Mouse (Mus musculus) CH12.LX (cell line): Measurements from ENCODE around the gene Clp1. TPM values are rescaled to one million over a fixed set of nuclear protein-coding genes. Genes with fewer than 3 reads are reported as not detected.

ENCODE experiments used
- DNase-seq: peaks from one replicate; pipeline ENCODE4 v3.0.0-alpha.2; 2013; ENCODE audit errors: extremely low read depth
- H3K27ac ChIP-seq: 2 replicates; pipeline ENCODE4 v1.5.1; 2012; ENCODE audit warnings: low read depth, mild to moderate bottlenecking, control low read depth, moderate library complexity; ENCODE audit not compliant: insufficient read depth
- H3K27me3 ChIP-seq: replicated peaks from 2 replicates; pipeline ENCODE3; 2012; ENCODE audit warnings: inconsistent platforms
- H3K36me3 ChIP-seq, 2 experiments: replicated peaks in 1 of 2; 2 replicates each; pipeline versions ENCODE3 to v1.6.1; 2012; ENCODE audit warnings: inconsistent platforms in 1 of 2, low read length in 1 of 2, mild to moderate bottlenecking in 1 of 2, mixed read lengths in 1 of 2, moderate library complexity in 1 of 2; ENCODE audit not compliant: control insufficient read depth in 1 of 2, insufficient read depth in 1 of 2
- H3K4me1 ChIP-seq, 2 experiments: 2 replicates each; pipeline ENCODE4 v1.6.1; 2012; ENCODE audit warnings: inconsistent platforms in 1 of 2, moderate library complexity in 1 of 2; ENCODE audit not compliant: insufficient read depth in 2 of 2, control insufficient read depth in 1 of 2
- H3K4me2 ChIP-seq: 2 replicates; pipeline ENCODE4 v1.6.1; 2012; ENCODE audit warnings: low read depth, mild to moderate bottlenecking, control low read depth; ENCODE audit not compliant: poor library complexity, insufficient read depth, severe bottlenecking
- H3K4me3 ChIP-seq, 3 experiments: fragments of 150-350 bp in 1 of 3; sonication (generic) in 1 of 3; replicated peaks in 1 of 3; 2 replicates each; pipeline versions ENCODE3 to v1.5.1; 2011 to 2012; ENCODE audit warnings: low read depth in 2 of 3, low read length in 2 of 3, mild to moderate bottlenecking in 2 of 3, moderate library complexity in 2 of 3, control low read depth in 1 of 3, improper control_type of control experiment in 1 of 3, inconsistent platforms in 1 of 3, mixed read lengths in 1 of 3; ENCODE audit not compliant: poor library complexity in 1 of 3
- H3K79me2 ChIP-seq: replicated peaks from 2 replicates; pipeline ENCODE4 v1.6.1; 2012; ENCODE audit warnings: mild to moderate bottlenecking, moderate library complexity; ENCODE audit not compliant: control insufficient read depth, poor library complexity, insufficient read depth, severe bottlenecking; ENCODE audit errors: extremely low read depth
- H3K9ac ChIP-seq: 2 replicates; pipeline ENCODE4 v1.6.1; 2012; ENCODE audit warnings: low read depth, mild to moderate bottlenecking, control low read depth, moderate library complexity; ENCODE audit not compliant: insufficient read depth
- H3K9me3 ChIP-seq: replicated peaks from 2 replicates; pipeline ENCODE3; 2012; ENCODE audit warnings: low read length, inconsistent platforms, mixed read lengths
- BHLHE40 ChIP-seq: IDR thresholded peaks from 2 replicates; pipeline ENCODE4 v1.6.1; 2011; ENCODE audit warnings: mild to moderate bottlenecking, low read depth, low read length, improper control_type of control experiment
- CTCF ChIP-seq, 2 experiments: IDR thresholded peaks in 1 of 2; conservative IDR thresholded peaks in 1 of 2; 2 replicates each; pipeline ENCODE4 v1.5.1; 2011 to 2012; ENCODE audit warnings: low read depth in 2 of 2, low read length in 2 of 2, improper control_type of control experiment in 1 of 2, inconsistent platforms in 1 of 2, mild to moderate bottlenecking in 1 of 2, moderate library complexity in 1 of 2
- E2F4 ChIP-seq: IDR thresholded peaks from 2 replicates; pipeline ENCODE4 v1.6.1; 2011; ENCODE audit warnings: low read depth, low read length, improper control_type of control experiment; ENCODE audit not compliant: insufficient replicate concordance
- EP300 ChIP-seq: IDR thresholded peaks from 2 replicates; pipeline ENCODE4 v1.6.1; 2011; ENCODE audit warnings: low read length, improper control_type of control experiment
- JUN ChIP-seq: IDR thresholded peaks from 2 replicates; pipeline ENCODE4 v1.6.1; 2011; ENCODE audit warnings: low read depth, mild to moderate bottlenecking, low read length, improper control_type of control experiment, moderate library complexity; ENCODE audit not compliant: insufficient read depth
- POLR2A ChIP-seq: IDR thresholded peaks from 2 replicates; pipeline ENCODE4 v1.6.1; 2011; ENCODE audit warnings: low read depth, mild to moderate bottlenecking, improper control_type of control experiment, low read length
- RAD21 ChIP-seq: IDR thresholded peaks from 2 replicates; pipeline ENCODE4 v1.6.1; 2011; ENCODE audit warnings: low read depth, mild to moderate bottlenecking, low read length, improper control_type of control experiment, moderate library complexity
- RCOR1 ChIP-seq: conservative IDR thresholded peaks from 2 replicates; pipeline ENCODE4 v1.6.1; 2012; ENCODE audit warnings: low read depth, mild to moderate bottlenecking, inconsistent platforms, low read length, improper control_type of control experiment
- SIN3A ChIP-seq: IDR thresholded peaks from 2 replicates; pipeline ENCODE4 v1.6.1; 2012; ENCODE audit warnings: low read length, improper control_type of control experiment, inconsistent platforms
- SMC3 ChIP-seq: IDR thresholded peaks from 2 replicates; pipeline ENCODE4 v1.6.1; 2011; ENCODE audit warnings: low read depth, low read length, improper control_type of control experiment
- USF2 ChIP-seq: conservative IDR thresholded peaks from 2 replicates; pipeline ENCODE4 v1.6.1; 2011; ENCODE audit warnings: low read depth, low read length, improper control_type of control experiment
- dilution Hi-C: fragments of 300-500 bp; cut with MboI; formaldehyde crosslinking; loops from 2 replicates; pipeline ENCODE4 v1.14.3; 2020; ENCODE audit warnings: low sequenced_read_pairs; ENCODE audit not compliant: extremely low pct_unique_long_range_greater_than_20kb, extremely low pct_ligation_motif_present
- in situ Hi-C: fragments of 300-500 bp; cut with MboI; formaldehyde crosslinking; loops from 3 replicates; pipeline ENCODE4 v1.14.3; 2019; ENCODE audit warnings: low sequenced_read_pairs, low pct_ligation_motif_present, low pct_unique_long_range_greater_than_20kb, mixed read lengths
- polyA plus RNA-seq: library from polyadenylated mRNA; unstranded; fragments of >175 nt; gene quantifications from 2 replicates; pipeline ENCODE4 v1.2.1, GENCODE M21; 2012; ENCODE audit warnings: low read depth; ENCODE audit not compliant: insufficient read length
- total RNA-seq, 2 experiments: library from RNA; depleted of rRNA; stranded (reverse); fragments of 300-350 nt in 1 of 2; fragments of >200 nt in 1 of 2; gene quantifications; 2 replicates each; pipeline ENCODE4 v1.2.3; 2012 to 2014

Clp1 gene
- total and polyA plus RNA-seq, 3 experiments = 32.0 to 65.2 (median 46.5) TPM

- Histone ChIP-seq H3K27me3 (peaks cover 23% of the 10 kb centered on the region), H3K4me3 (no peak overlapping the region), H3K4me1 (peaks cover 0 to 9% of the 10 kb centered on the region in 2 experiments; a peak in 2 of 4 replicates), H3K9me3 (no peaks in the 10 kb centered on the region), H3K4me2 (no peak overlapping the region), H3K27ac (no peak overlapping the region), H3K36me3 (no peaks in the 10 kb centered on the region), H3K9ac (no peak overlapping the region), H3K79me2 (no peaks in the 10 kb centered on the region)
- in situ Hi-C loops = no loop called here
- DNase-seq = no peak
- TF ChIP-seq USF2 (no peak), SMC3 (peak; percentile 34; the same call in 1 of the 2 replicates), RAD21 (peak; percentile 44), CTCF (conservative IDR thresholded peaks at IDR 0.05 in 1 of 2, IDR thresholded peaks at IDR 0.05 in 1 of 2; ENCODE audit: low read depth in 2 of 2, low read length in 2 of 2) (peak in 1 of 2 experiments; percentile 53; a peak in 2 of 4 replicates)
- dilution Hi-C loops = no loop called here
Measured at GRCm38 (mm10) chr2:84738271-84738911, 11.2 kb upstream of the Clp1 start.

GRCm38 (mm10) chr2:84737451-84737925 is 10.3 kb upstream of the Clp1 start:
- H3K27ac ChIP-seq = no peak overlapping the region

GRCm38 (mm10) chr2:84736312-84737161 is 9.4 kb upstream of the Clp1 start:
- Histone ChIP-seq H3K79me2 (no peaks in the 10 kb centered on the region), H3K4me3 (no peak overlapping the region), H3K27me3 (peaks cover 24% of the 10 kb centered on the region), H3K4me1 (peaks cover 0 to 3% of the 10 kb centered on the region in 2 experiments; a peak in 1 of 4 replicates), H3K36me3 (no peaks in the 10 kb centered on the region), H3K4me2 (no peak overlapping the region)
- in situ Hi-C loops (no loop called here), dilution Hi-C loops (no loop called here)
- DNase-seq = no peak
- TF ChIP-seq E2F4 (no peak), EP300 (no peak), POLR2A (no peak), RCOR1 (no peak), BHLHE40 (no peak)
- TF ChIP-seq, all 38 proteins: peak for 0
- no peak overlapping the region for H3K27ac ChIP-seq
- no peak overlapping the region for H3K9ac ChIP-seq
- H3K9me3 ChIP-seq = no peaks in the 10 kb centered on the region

More at GRCm38 (mm10) chr2:84737451-84737925, 10.3 kb upstream of the Clp1 start:
- Histone ChIP-seq H3K79me2 (no peaks in the 10 kb centered on the region), H3K9ac (no peak overlapping the region), H3K4me3 (no peak overlapping the region), H3K9me3 (no peaks in the 10 kb centered on the region), H3K27me3 (peaks cover 24% of the 10 kb centered on the region), H3K36me3 (no peaks in the 10 kb centered on the region), H3K4me1 (peaks cover 0 to 3% of the 10 kb centered on the region in 2 experiments; a peak in 1 of 4 replicates), H3K4me2 (no peak overlapping the region)
- DNase-seq = no peak
- dilution Hi-C loops = no loop called here
- in situ Hi-C loops = no loop called here
- TF ChIP-seq SIN3A (no peak), JUN (no peak)
